Mouse (Mus musculus) E14TG2a.4 (cell line): ENCODE results near the gene Ttc7b.

Experiments used
- CTCF ChIP-seq: conservative IDR thresholded peaks from 2 replicates; pipeline ENCODE4 v1.5.1; 2014; ENCODE audit warnings: low read length
- NANOG ChIP-seq: IDR thresholded peaks from 2 replicates; pipeline ENCODE4 v1.6.1; 2014; ENCODE audit warnings: borderline replicate concordance, low read length, mixed read lengths
- POU5F1 ChIP-seq: IDR thresholded peaks from 2 replicates; pipeline ENCODE4 v1.6.1; 2014; ENCODE audit warnings: low read length, borderline replicate concordance

DNA sequence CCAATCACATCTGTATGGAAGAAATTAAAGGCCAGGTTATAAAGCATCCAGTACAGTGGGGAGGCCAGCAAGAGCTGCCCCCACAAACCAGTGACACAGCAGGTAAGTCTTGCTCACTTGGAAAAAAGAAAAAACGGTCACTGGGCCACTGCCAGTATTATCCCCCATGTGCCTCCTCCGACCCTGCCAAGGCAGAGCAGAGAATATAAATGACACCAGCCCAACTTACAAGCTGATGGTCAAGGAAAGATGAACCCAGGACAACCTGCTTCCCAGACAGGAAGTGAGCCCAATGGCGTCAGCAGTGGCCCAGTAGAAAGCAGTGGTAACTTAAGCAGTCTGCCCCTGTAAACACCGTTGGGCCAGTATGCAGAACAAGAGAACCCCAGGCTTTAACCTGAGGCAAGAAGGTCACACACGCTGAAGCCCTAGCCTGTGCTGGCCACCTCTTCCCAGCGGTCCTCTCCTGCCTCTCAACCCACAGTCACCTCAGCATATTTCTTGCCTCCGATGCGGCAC, 115.1 kb downstream of the Ttc7b start:
- no peak for TF ChIP-seq CTCF
- no peak for TF ChIP-seq NANOG
- TF ChIP-seq POU5F1, result no peak
